Mouse (Mus musculus) heart, postnatal 0 days (tissue): ENCODE measurements around the gene Topors. TPM values are rescaled to one million over a fixed set of nuclear protein-coding genes. Genes with fewer than 3 reads are reported as not detected.

ENCODE experiments used
- ATAC-seq: fragments of 200-750 bp; cut with Nextera tagmentation; 2 replicates; pipeline ENCODE4 v1.8.0; 2017; ENCODE audit warnings: low read depth, moderate number of reproducible peaks, moderate library complexity; ENCODE audit not compliant: insufficient read depth
- DNase-seq: peaks from one replicate; pipeline ENCODE4 v3.0.0-alpha.2; 2016; ENCODE audit warnings: low spot score
- H3K27ac ChIP-seq: fragments of 300-500 bp; sonication (generic); 2 replicates; pipeline ENCODE4 v1.5.1; 2014; ENCODE audit warnings: low read depth, mild to moderate bottlenecking
- H3K27me3 ChIP-seq: fragments of 300-500 bp; sonication (generic); 2 replicates; pipeline ENCODE4 v1.6.1; 2014; ENCODE audit warnings: low read length, mixed read lengths; ENCODE audit not compliant: control insufficient read depth, insufficient read depth
- H3K36me3 ChIP-seq: fragments of 300-500 bp; sonication (generic); replicated peaks from 2 replicates; pipeline ENCODE4 v1.6.1; 2014; ENCODE audit warnings: low read length, mixed read lengths; ENCODE audit not compliant: control insufficient read depth, insufficient read depth
- H3K4me1 ChIP-seq: fragments of 300-500 bp; sonication (generic); 2 replicates; pipeline ENCODE4 v1.6.1; 2014; ENCODE audit warnings: antibody characterized with exemption; ENCODE audit not compliant: control insufficient read depth, insufficient read depth
- H3K4me2 ChIP-seq: fragments of 300-500 bp; sonication (generic); 2 replicates; pipeline ENCODE4 v1.6.1; 2014; ENCODE audit warnings: low read depth, mild to moderate bottlenecking, low read length, moderate library complexity
- H3K4me3 ChIP-seq: fragments of 300-500 bp; sonication (generic); 2 replicates; pipeline ENCODE4 v1.5.1; 2014; ENCODE audit warnings: low read depth, low read length
- H3K9ac ChIP-seq: fragments of 300-500 bp; sonication (generic); replicated peaks from 2 replicates; pipeline ENCODE4 v1.6.1; 2014; ENCODE audit warnings: low read depth, low read length, mixed read lengths
- H3K9me3 ChIP-seq: fragments of 300-500 bp; sonication (generic); replicated peaks from 2 replicates; pipeline ENCODE4 v1.6.1; 2016; ENCODE audit warnings: low read length; ENCODE audit not compliant: control insufficient read depth
- CTCF ChIP-seq: IDR thresholded peaks from 2 replicates; pipeline ENCODE4 v1.5.1; 2016; ENCODE audit warnings: antibody characterized with exemption, control low read depth, low read depth
- EP300 ChIP-seq: IDR thresholded peaks from 2 replicates; pipeline ENCODE4 v1.6.1; 2016; ENCODE audit warnings: antibody characterized with exemption, low read depth
- WGBS: fragments of 180-500 bp; shearing (Covaris S2); extraction: QIAGEN DNeasy Blood & Tissue Kit; methylation state at CpG from one replicate; pipeline ENCODE4 v1.1.7; 2014; 5-methylcytosine and 5-hydroxymethylcytosine counted together
- polyA plus RNA-seq: library from polyadenylated mRNA; unstranded; fragments of >200 nt; fragmentation: Nextera tagmentation; extraction: Ambion mirVana; gene quantifications from 2 replicates; pipeline ENCODE4 v1.2.1, GENCODE M21; 2015
- total RNA-seq: library from RNA; depleted of rRNA; stranded (reverse); fragments of >200 nt; gene quantifications from 2 replicates; pipeline ENCODE4 v1.2.3, GENCODE M21; 2014; ENCODE audit warnings: low replicate concordance; rRNA removed

The Topors gene
- total and polyA plus RNA-seq, 2 experiments from 2014 or later, result 15.5 to 30.3 TPM

GRCm38 (mm10) chr4:40221004-40221760, 48.5 kb downstream of the Topors start:
- ATAC-seq (no peak), DNase-seq (no peak)
- no peak overlapping the region for H3K27ac ChIP-seq
- no peak for TF ChIP-seq CTCF
- peaks cover 53% of the 10 kb centered on the region for H3K36me3 ChIP-seq
- H3K4me3 ChIP-seq, result no peak overlapping the region
- H3K27me3 ChIP-seq, result no peaks in the 10 kb centered on the region
- H3K9me3 ChIP-seq, result no peaks in the 10 kb centered on the region
- 46% methylated on average over 14 of the region's 14 CpGs for WGBS
- H3K4me2 ChIP-seq, result no peak overlapping the region; the same call in 1 of the 2 replicates
- no peak overlapping the region for H3K9ac ChIP-seq
- H3K4me1 ChIP-seq, result no peaks in the 10 kb centered on the region

GRCm38 (mm10) chr4:40220437-40220836, 49.2 kb downstream of the Topors start:
- peaks cover 55% of the 10 kb centered on the region for H3K36me3 ChIP-seq
- 27% methylated on average over 12 of the region's 12 CpGs for WGBS
- peak overlapping the region; percentile 34; the same call in 1 of the 2 replicates for H3K4me2 ChIP-seq
- H3K27me3 ChIP-seq, result no peaks in the 10 kb centered on the region
- no peaks in the 10 kb centered on the region for H3K9me3 ChIP-seq
- no peak overlapping the region for H3K27ac ChIP-seq
- TF ChIP-seq CTCF, result no peak
- no peak for ATAC-seq
- no peak for DNase-seq
- no peaks in the 10 kb centered on the region for H3K4me1 ChIP-seq
- H3K9ac ChIP-seq, result no peak overlapping the region
- no peak overlapping the region for H3K4me3 ChIP-seq

DNA sequence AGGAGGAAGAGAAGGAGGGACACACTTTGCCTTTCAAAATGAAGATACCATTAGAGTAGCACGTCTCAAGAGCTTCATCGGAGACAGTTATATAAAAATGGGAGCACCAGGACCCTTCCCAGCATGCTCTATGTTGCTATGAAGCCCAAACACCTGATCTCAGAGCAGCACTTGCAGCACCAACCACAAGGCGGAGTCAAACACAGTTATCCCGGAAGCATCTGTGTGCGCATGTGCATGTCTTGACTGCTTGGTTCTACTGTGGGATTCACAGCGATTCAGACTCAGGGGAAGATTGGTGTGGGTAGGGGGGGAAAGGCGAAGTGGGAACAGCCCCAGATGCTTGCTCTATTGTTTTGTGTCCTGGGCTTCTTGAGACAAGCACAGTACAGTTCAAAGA, 51.3 kb downstream of the Topors start:
- DNase-seq (peak; percentile 36), ATAC-seq (no peak)
- H3K36me3 ChIP-seq, result peaks cover 40% of the 10 kb centered on the region
- no peaks in the 10 kb centered on the region for H3K27me3 ChIP-seq
- H3K4me3 ChIP-seq, result no peak overlapping the region
- 69% methylated on average over 7 of the region's 7 CpGs for WGBS
- H3K9me3 ChIP-seq, result no peaks in the 10 kb centered on the region
- H3K4me1 ChIP-seq, result no peaks in the 10 kb centered on the region
- H3K9ac ChIP-seq, result no peak overlapping the region
- no peak for TF ChIP-seq EP300
- TF ChIP-seq CTCF, result peak; percentile 62
- H3K27ac ChIP-seq, result no peak overlapping the region
- no peak overlapping the region for H3K4me2 ChIP-seq

DNA sequence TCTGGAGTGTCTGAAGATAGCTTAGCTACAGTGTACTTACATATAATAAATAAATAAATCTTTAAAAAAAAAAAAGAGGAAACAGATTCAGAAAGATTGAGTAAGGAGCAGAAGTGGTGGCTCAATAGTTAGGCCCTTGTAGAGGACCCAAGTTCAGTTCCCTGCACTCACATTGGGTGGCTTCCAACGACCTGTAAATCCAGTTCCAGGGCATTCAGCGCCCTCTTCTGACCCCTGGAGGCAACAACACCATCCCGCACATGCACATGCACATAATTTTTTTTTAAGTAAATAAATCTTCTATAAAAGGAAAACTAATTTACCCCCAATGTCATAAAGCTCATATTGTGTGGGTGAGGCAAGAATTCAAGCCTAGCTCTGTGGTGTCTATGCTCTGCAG, 51.7 kb downstream of the Topors start:
- Histone ChIP-seq H3K4me1 (no peaks in the 10 kb centered on the region), H3K27ac (no peak overlapping the region), H3K36me3 (peaks cover 40% of the 10 kb centered on the region), H3K4me3 (no peak overlapping the region), H3K9ac (no peak overlapping the region), H3K4me2 (no peak overlapping the region), H3K27me3 (no peaks in the 10 kb centered on the region), H3K9me3 (no peaks in the 10 kb centered on the region)
- WGBS, result 56% methylated on average over 3 of the region's 3 CpGs
- ATAC-seq (no peak), DNase-seq (no peak)
- no peak for TF ChIP-seq CTCF
- no peak for TF ChIP-seq EP300

DNA sequence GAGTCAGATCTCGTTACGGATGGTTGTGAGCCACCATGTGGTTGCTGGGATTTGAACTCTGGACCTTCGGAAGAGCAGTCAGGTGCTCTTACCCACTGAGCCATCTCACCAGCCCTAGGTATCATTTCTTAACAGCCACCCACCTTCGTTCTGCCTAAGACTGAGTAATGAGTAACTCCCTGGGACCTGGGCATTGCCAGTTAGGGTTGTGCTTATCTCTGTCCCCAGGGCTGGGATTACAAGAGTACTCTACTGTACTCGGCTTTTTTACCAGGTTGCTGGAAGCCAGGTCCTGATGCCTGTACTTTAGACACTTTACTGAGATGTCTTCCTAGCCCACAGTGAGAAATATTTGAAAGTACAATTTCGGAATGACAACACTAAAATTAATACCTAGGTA, 57.5 kb downstream of the Topors start:
- no peak overlapping the region for H3K9ac ChIP-seq
- H3K4me1 ChIP-seq, result no peaks in the 10 kb centered on the region
- no peak for ATAC-seq
- H3K4me2 ChIP-seq, result no peak overlapping the region
- no peak overlapping the region for H3K27ac ChIP-seq
- H3K4me3 ChIP-seq, result no peak overlapping the region
- peaks cover 36% of the 10 kb centered on the region for H3K36me3 ChIP-seq
- H3K9me3 ChIP-seq, result no peaks in the 10 kb centered on the region
- no peaks in the 10 kb centered on the region for H3K27me3 ChIP-seq
- DNase-seq, result no peak
- WGBS, result 85% methylated on average over 4 of the region's 6 CpGs
- no peak for TF ChIP-seq EP300
- no peak for TF ChIP-seq CTCF

Other genes starting within 250 kb of the Topors start
- 42.6 and 51.0 TPM in 2 replicates for gene Aco1, start 126.8 kb downstream of the Topors start, total RNA-seq
- 26.7 and 28.0 TPM in 2 replicates for gene Aco1, start 126.8 kb downstream of the Topors start, polyA plus RNA-seq
- gene Ddx58, start 30.0 kb downstream of the Topors start, total RNA-seq, result 16.0 and 17.5 TPM in 2 replicates
- gene Ddx58, start 30.0 kb downstream of the Topors start, polyA plus RNA-seq, result 6.7 and 7.5 TPM in 2 replicates
- gene Smim27, start 271 bp downstream of the Topors start, total RNA-seq, result 0.65 and 4.9 TPM in 2 replicates
- gene Smim27, start 271 bp downstream of the Topors start, polyA plus RNA-seq, result 48.4 and 49.4 TPM in 2 replicates
- gene Ndufb6, start 9.6 kb upstream of the Topors start, total RNA-seq, result 452 and 553 TPM in 2 replicates
- gene Ndufb6, start 9.6 kb upstream of the Topors start, polyA plus RNA-seq, result 1,016 and 1,052 TPM in 2 replicates
- 1.8 and 2.5 TPM in 2 replicates for gene Tmem215, start 202.3 kb upstream of the Topors start, total RNA-seq
- gene Tmem215, start 202.3 kb upstream of the Topors start, polyA plus RNA-seq, result 0.36 and 0.41 TPM in 2 replicates